Mouse (Mus musculus) hindbrain, embryonic 16.5 days (tissue): ENCODE data around the gene Wdfy4. TPM values are rescaled to one million over a fixed set of nuclear protein-coding genes. Genes with fewer than 3 reads are reported as not detected.

Source experiments
- ATAC-seq: fragments of 200-750 bp; cut with Nextera tagmentation; 2 replicates; pipeline ENCODE4 v1.8.0; 2017; ENCODE audit warnings: moderate TSS enrichment, moderate library complexity
- H3K27ac ChIP-seq: fragments of 300-500 bp; sonication (generic); 2 replicates; pipeline ENCODE4 v1.5.1; 2014; ENCODE audit warnings: low read depth, mild to moderate bottlenecking, control low read depth, low read length, moderate library complexity
- H3K27me3 ChIP-seq: fragments of 300-500 bp; sonication (generic); replicated peaks from 2 replicates; pipeline ENCODE4 v1.6.1; 2014; ENCODE audit warnings: low read length; ENCODE audit not compliant: control insufficient read depth, insufficient read depth
- H3K36me3 ChIP-seq: fragments of 300-500 bp; sonication (generic); 2 replicates; pipeline ENCODE4 v1.6.1; 2014; ENCODE audit warnings: mild to moderate bottlenecking, low read length, moderate library complexity, mixed read lengths; ENCODE audit not compliant: control insufficient read depth, insufficient read depth
- H3K4me1 ChIP-seq: fragments of 300-500 bp; sonication (generic); 2 replicates; pipeline ENCODE4 v1.6.1; 2014; ENCODE audit warnings: low read depth, low read length; ENCODE audit not compliant: control insufficient read depth, insufficient read depth
- H3K4me2 ChIP-seq: fragments of 300-500 bp; sonication (generic); 2 replicates; pipeline ENCODE4 v1.6.1; 2014; ENCODE audit warnings: mild to moderate bottlenecking, low read length, control low read depth, moderate library complexity
- H3K4me3 ChIP-seq: fragments of 300-500 bp; sonication (generic); 2 replicates; pipeline ENCODE4 v1.5.1; 2014; ENCODE audit warnings: mild to moderate bottlenecking, low read length, control low read depth, moderate library complexity
- H3K9ac ChIP-seq: fragments of 300-500 bp; sonication (generic); 2 replicates; pipeline ENCODE4 v1.6.1; 2014; ENCODE audit warnings: low read depth, mild to moderate bottlenecking, control low read depth, low read length, moderate library complexity
- H3K9me3 ChIP-seq: fragments of 300-500 bp; sonication (generic); 2 replicates; pipeline ENCODE4 v1.6.1; 2014; ENCODE audit warnings: mild to moderate bottlenecking, low read length, moderate library complexity; ENCODE audit not compliant: control insufficient read depth
- WGBS: fragments of 180-500 bp; shearing (Covaris S2); extraction: QIAGEN DNeasy Blood & Tissue Kit; methylation state at CpG from one replicate; pipeline ENCODE4 v1.1.7; 2014; 5-methylcytosine and 5-hydroxymethylcytosine counted together
- polyA plus RNA-seq: library from polyadenylated mRNA; unstranded; fragments of >200 nt; fragmentation: Nextera tagmentation; extraction: Ambion mirVana; gene quantifications from 2 replicates; pipeline ENCODE4 v1.2.1, GENCODE M21; 2015

The Wdfy4 gene
- polyA plus RNA-seq, 1 experiment from 2014 or later: 0.15 TPM

DNA sequence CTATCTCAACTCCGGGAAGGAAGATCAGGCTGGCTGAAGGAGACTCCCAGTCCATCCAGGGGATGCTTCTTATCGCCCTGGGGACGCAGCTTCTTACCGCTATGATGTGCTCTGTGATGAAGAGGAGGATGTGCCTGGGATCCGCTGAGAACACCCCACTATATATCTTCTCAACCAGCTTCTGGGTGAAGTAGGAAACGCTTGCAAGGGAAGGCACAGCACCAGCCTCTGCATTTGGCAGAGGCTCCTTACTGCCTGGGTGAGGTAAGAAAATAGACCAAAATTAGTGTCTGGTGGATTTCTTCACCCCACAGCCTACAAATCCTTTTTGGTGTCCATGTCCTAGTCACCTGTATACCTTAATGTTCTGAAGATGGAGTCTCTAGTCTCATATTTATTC lies 107.2 kb downstream of the Wdfy4 start:
- Histone ChIP-seq H3K4me3 (no peak overlapping the region), H3K27me3 (peaks cover 3% of the 10 kb centered on the region; the same call in 1 of the 2 replicates), H3K36me3 (no peaks in the 10 kb centered on the region), H3K4me2 (no peak overlapping the region), H3K4me1 (peaks cover 4% of the 10 kb centered on the region; the same call in 1 of the 2 replicates), H3K9me3 (no peaks in the 10 kb centered on the region), H3K9ac (no peak overlapping the region), H3K27ac (no peak overlapping the region)
- no peak for ATAC-seq
- 90% methylated on average over 6 of the region's 6 CpGs for WGBS

DNA sequence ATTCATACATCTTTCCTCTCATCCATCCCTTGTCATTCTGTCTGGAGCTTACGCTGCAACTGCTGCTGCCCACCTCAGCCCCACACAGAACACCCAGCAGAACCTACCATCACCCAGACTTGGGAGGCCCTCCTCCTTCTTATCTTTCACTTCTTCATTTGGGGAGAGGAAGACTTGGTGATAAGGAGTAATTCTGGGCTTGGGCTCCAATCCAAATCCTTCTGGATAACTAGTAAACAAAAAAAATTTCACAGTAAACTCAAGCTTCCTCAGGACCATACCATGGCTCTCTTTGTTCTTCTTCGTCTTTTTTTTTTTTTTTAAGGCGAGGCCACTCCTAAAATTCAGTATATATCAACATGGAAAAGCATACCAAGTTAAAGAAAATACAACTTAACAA lies 112.0 kb downstream of the Wdfy4 start:
- 91% methylated on average over 3 of the region's 3 CpGs for WGBS
- H3K36me3 ChIP-seq: no peaks in the 10 kb centered on the region
- H3K27ac ChIP-seq: no peak overlapping the region
- no peak overlapping the region for H3K9ac ChIP-seq
- H3K9me3 ChIP-seq: no peaks in the 10 kb centered on the region
- no peak for ATAC-seq
- H3K4me2 ChIP-seq: no peak overlapping the region
- H3K27me3 ChIP-seq: peaks cover 3% of the 10 kb centered on the region
- no peaks in the 10 kb centered on the region for H3K4me1 ChIP-seq
- no peak overlapping the region for H3K4me3 ChIP-seq

GRCm38 (mm10) chr14:33072351-33072750 lies 113.0 kb downstream of the Wdfy4 start:
- Histone ChIP-seq H3K36me3 (no peaks in the 10 kb centered on the region), H3K4me1 (no peaks in the 10 kb centered on the region), H3K9me3 (no peaks in the 10 kb centered on the region), H3K4me3 (no peak overlapping the region), H3K27me3 (no peaks in the 10 kb centered on the region; the same call in none of the 2 replicates), H3K27ac (no peak overlapping the region), H3K9ac (no peak overlapping the region), H3K4me2 (no peak overlapping the region)
- no peak for ATAC-seq
- WGBS: 92% methylated on average over 7 of the region's 7 CpGs

DNA sequence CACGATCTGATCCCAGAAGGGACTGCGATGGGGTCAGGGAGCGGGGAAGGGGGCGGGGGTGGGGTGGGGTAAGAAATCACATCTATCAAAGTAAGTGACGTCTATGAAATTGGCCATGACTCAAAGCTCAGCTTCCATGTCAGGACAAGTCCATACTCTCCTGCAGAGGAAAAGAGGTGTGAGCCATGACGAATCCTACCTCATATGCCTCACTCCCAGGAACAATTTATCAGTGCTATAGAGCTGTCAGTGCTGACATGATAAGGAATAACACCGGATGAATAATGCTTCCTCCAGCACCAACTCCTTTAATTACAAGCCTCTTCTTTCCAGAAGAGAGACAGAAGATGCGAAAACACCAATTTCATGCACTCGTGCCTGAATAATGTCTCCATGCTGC lies 117.6 kb downstream of the Wdfy4 start:
- 49% methylated on average over 9 of the region's 9 CpGs for WGBS
- Histone ChIP-seq H3K27me3 (no peaks in the 10 kb centered on the region; the same call in 1 of the 2 replicates), H3K9me3 (0 out of 2 replicates have a peak, but pooled peaks cover 3% of the 10 kb centered on the region), H3K9ac (no peak overlapping the region), H3K4me3 (no peak overlapping the region), H3K4me1 (peaks cover 3% of the 10 kb centered on the region; the same call in 1 of the 2 replicates), H3K36me3 (no peaks in the 10 kb centered on the region), H3K27ac (no peak overlapping the region), H3K4me2 (no peak overlapping the region)
- peak; percentile 60 for ATAC-seq

DNA sequence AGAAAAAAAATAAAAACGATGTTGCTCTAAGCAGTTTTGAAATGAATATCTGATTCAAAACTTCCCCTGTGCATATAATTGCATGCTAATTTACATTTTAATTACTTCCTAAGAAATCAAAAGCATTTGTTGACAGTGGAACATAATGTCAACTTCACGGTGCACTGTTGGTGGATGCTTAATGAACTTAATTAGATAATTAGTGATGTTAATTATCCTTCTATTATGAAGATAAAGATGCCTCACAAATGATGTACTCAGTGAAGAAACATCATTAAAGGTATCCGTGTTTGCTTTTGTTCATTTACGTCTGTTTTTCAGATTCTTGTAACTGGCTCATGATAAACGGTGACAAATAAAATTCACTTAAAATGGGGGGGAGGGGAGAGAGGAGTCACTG lies 122.3 kb downstream of the Wdfy4 start:
- Histone ChIP-seq H3K9ac (no peak overlapping the region), H3K9me3 (0 out of 2 replicates have a peak, but pooled peaks cover 3% of the 10 kb centered on the region), H3K4me3 (no peak overlapping the region), H3K4me1 (peaks cover 3% of the 10 kb centered on the region; the same call in 1 of the 2 replicates), H3K27ac (no peak overlapping the region), H3K36me3 (no peaks in the 10 kb centered on the region), H3K27me3 (no peaks in the 10 kb centered on the region), H3K4me2 (no peak overlapping the region)
- ATAC-seq: no peak; the same call in 1 of the 2 replicates
- WGBS: 52% methylated on average over 5 of the region's 5 CpGs

DNA sequence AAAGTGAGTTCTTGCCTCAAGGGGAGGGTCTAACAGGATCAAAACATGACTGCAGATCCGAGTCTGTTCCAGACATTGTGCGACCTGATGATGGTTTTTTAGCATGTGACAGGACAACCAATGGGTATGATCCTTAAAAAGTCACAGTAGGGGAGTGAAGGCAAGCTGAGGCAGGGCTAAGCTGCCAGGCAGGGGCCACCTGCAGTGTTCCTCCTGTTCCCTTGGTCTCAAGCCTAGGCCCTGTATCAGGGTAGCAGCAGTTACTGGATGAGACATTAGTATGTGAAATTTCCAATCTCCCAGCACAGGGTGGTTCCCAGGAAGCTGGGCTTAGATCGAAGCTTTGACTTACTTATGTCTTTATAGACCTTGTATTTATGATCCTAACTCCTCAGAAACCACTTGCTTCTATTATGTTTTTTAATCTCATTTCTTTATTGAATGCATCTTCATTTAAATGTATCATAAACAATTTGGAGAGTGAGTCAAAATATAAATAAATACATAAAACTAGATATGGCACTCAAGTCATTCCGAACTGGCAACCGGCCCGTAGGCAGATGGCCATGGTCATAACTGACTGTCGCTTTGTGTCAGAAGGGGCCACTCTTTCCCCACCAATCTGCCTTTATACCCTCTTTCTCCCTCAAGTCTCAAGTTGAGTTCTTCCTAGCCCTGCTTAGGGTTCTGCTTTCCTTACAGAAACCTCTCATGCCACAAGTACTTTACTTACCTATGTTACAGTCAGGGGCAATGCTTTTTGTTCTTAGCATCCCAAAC lies 126.2 kb downstream of the Wdfy4 start:
- Histone ChIP-seq H3K4me2 (no peak overlapping the region), H3K4me3 (no peak overlapping the region), H3K36me3 (no peaks in the 10 kb centered on the region), H3K9ac (no peak overlapping the region), H3K9me3 (no peaks in the 10 kb centered on the region), H3K27me3 (no peaks in the 10 kb centered on the region), H3K27ac (no peak overlapping the region), H3K4me1 (peaks cover 3% of the 10 kb centered on the region; the same call in 1 of the 2 replicates)
- no peak for ATAC-seq
- WGBS: 92% methylated on average over 7 of the region's 7 CpGs

DNA sequence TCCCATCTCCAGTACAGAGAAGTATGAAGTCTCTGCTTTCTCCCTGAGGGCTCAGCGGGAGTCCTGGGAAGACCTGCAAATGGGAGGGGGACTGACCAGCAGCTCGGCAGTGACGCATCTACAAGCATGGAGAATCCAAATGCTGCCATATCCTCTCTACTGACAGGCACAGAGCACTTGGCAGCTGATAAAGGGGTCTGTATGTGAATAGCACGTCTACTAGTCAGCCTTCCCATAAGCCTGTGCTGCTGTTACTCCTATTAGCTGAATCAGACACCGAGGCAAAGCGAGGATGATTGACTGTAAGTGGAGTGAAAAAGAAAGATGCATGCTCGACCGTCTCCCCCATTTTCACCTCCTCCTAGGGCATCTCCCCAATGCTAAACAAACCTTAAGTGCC lies 131.9 kb downstream of the Wdfy4 start:
- ATAC-seq: no peak
- Histone ChIP-seq H3K9me3 (no peaks in the 10 kb centered on the region), H3K27me3 (no peaks in the 10 kb centered on the region), H3K4me3 (no peak overlapping the region), H3K27ac (no peak overlapping the region), H3K4me1 (no peaks in the 10 kb centered on the region; the same call in 1 of the 2 replicates), H3K36me3 (no peaks in the 10 kb centered on the region), H3K9ac (no peak overlapping the region), H3K4me2 (no peak overlapping the region)
- 39% methylated on average over 8 of the region's 8 CpGs for WGBS

GRCm38 (mm10) chr14:33045217-33045616 lies 140.1 kb downstream of the Wdfy4 start:
- H3K27ac ChIP-seq: no peak overlapping the region
- H3K4me1 ChIP-seq: no peaks in the 10 kb centered on the region
- no peaks in the 10 kb centered on the region for H3K36me3 ChIP-seq
- H3K4me2 ChIP-seq: no peak overlapping the region
- WGBS: 88% methylated on average over 3 of the region's 3 CpGs
- no peak for ATAC-seq
- H3K9ac ChIP-seq: no peak overlapping the region
- no peaks in the 10 kb centered on the region for H3K9me3 ChIP-seq
- H3K27me3 ChIP-seq: no peaks in the 10 kb centered on the region; the same call in 1 of the 2 replicates
- H3K4me3 ChIP-seq: no peak overlapping the region

DNA sequence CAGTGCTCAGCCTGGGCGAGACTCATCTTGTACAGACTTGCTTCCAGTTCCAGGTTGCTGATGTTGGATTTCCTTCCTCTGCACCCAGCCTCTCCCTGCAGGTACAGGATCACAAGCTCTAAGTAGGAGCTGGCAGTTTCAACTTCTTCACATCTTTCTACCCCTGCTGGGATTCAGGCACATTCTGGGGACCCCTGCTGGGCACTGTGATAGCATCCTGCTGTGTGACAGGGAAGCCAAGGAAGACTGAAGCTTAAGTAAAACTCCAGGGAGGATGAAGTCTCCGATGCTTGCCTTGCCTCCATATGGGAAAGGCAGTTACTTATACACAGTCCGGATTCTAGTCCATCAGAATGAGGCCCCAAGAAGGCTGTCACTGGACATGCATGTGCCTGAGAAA lies 148.5 kb downstream of the Wdfy4 start:
- no peak overlapping the region for H3K4me2 ChIP-seq
- no peak overlapping the region for H3K9ac ChIP-seq
- H3K4me1 ChIP-seq: no peaks in the 10 kb centered on the region
- H3K27me3 ChIP-seq: no peaks in the 10 kb centered on the region; the same call in 1 of the 2 replicates
- no peaks in the 10 kb centered on the region for H3K9me3 ChIP-seq
- H3K36me3 ChIP-seq: no peaks in the 10 kb centered on the region
- WGBS: 41% methylated on average over 3 of the region's 3 CpGs
- H3K27ac ChIP-seq: no peak overlapping the region
- no peak overlapping the region for H3K4me3 ChIP-seq
- ATAC-seq: no peak
